Mouse (Mus musculus): ENCODE results near the gene Scn5a. TPM values are rescaled to one million over a fixed set of nuclear protein-coding genes. Genes with fewer than 3 reads are reported as not detected.
A peak's percentile ranks its signal among the peaks of the same experiment; 100 is the strongest.

Gene Scn5a
- not detected for polyA plus RNA-seq (2017; shearing (Covaris generic))

DNA sequence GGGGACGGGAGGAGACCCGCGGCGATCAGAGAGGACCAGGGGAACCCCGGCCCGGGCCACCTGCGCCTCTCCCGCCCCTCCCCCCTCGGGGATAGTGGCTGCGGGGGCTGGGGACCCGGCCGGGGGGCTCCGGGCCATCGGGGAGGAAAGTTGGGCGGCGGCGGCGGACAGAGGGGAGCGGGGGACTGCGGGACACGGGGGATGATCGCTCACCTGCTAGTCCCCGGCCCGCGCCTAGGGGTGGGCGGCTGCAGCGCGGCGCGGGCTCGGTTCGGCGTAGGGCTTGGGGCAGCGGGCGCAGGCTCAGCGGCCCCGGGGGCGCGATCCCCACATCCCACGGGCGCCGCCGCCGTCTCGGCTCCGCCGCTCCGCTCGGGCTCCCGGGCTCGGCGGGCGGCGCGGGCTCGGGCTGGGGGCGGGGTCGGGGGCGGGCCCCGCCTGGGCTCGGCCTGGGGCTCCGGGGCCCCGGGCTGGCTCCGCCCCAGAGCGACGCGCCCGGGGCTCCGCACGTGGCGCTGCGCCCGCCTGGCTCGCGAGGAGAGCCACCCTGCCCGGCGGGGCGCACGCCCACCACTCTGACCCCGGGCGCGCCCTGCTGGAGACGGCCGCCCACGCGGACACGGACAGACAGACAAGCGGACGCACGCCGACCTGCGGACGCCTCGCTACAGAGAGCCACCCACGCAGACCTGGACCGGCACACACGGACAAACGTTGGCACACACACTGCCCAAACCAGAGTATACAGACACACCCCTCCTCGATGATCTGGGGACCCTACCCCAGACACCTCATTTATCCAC lies at the start of gene Scn5a:
Gene Scn5a (minus strand): TSS at position 381 of the 803 bp plus-strand sequence.
- ATAC-seq, result no peak

- ATAC-seq, result no peak
These were observed 48.4 kb upstream of the Scn5a start for GRCm38 (mm10) chr9:119627227-119627626.

DNA sequence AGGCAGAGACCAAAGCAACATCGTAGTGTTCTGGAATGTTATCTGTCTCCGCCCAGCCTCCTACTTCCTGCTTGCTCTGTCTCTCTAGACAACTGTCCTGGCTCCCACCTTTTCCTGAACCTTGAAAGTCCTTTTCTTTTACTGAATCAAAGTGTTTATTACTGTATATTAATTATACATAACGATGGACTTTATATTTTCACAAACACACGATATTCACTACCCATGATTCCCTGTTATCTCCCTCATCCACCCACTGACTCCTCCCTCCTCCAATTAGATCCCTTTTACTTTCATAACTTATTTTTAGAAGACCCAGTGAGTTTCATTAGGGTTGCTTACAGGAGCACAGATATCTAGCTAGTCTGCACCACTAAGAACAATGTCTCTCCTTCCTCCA lies 45.3 kb upstream of the Scn5a start:
- ATAC-seq, result no peak

- no peak for ATAC-seq
These were observed 36.0 kb upstream of the Scn5a start for GRCm38 (mm10) chr9:119614798-119615197.

DNA sequence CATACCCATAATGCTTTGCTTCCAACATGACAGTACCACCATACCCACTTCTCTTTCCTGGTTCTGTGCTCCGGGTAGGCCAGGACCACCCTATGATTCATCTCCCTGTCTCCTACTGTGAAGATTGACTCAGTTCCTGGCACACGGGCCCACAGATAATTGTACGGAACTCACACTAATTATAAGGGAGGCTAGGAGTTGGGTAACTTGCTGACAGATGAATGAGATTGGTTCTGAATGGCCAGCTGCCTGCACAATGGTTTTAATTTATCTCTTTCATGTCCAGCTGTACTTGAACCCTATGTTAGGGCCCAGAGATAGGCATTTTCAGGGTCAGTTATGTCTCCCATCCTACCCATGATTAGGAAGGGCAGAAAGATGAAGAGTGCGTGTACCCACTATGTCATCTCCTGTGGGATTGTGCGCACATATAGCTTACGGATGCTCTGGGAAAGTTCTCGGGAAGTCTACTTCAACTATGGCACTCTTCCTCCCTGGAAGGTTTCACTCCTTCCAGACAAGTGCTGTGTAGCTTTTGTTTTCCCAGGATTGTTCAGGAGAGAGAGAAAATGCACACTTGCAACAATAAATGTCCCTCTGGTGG lies 31.8 kb upstream of the Scn5a start:
- no peak for ATAC-seq

GRCm38 (mm10) chr9:119606906-119607305 lies 28.1 kb upstream of the Scn5a start:
- no peak for ATAC-seq

- no peak for ATAC-seq
These were observed 25.8 kb upstream of the Scn5a start for GRCm38 (mm10) chr9:119604607-119605006.

GRCm38 (mm10) chr9:119598501-119598900 lies 19.7 kb upstream of the Scn5a start:
- no peak for ATAC-seq

GRCm38 (mm10) chr9:119597332-119597731 lies 18.5 kb upstream of the Scn5a start:
- ATAC-seq, result no peak

- ATAC-seq, result no peak
These were observed 10.8 kb upstream of the Scn5a start for GRCm38 (mm10) chr9:119589592-119589991.

GRCm38 (mm10) chr9:119588763-119589449 lies 10.1 kb upstream of the Scn5a start:
- no peak for ATAC-seq

GRCm38 (mm10) chr9:119580668-119581067 lies 1.9 kb upstream of the Scn5a start:
- peak; percentile 51 for ATAC-seq

GRCm38 (mm10) chr9:119580187-119580586 lies 1.4 kb upstream of the Scn5a start:
- no peak for ATAC-seq

- no peak for ATAC-seq
These were observed 543 bp downstream of the Scn5a start for GRCm38 (mm10) chr9:119578311-119578635.

DNA sequence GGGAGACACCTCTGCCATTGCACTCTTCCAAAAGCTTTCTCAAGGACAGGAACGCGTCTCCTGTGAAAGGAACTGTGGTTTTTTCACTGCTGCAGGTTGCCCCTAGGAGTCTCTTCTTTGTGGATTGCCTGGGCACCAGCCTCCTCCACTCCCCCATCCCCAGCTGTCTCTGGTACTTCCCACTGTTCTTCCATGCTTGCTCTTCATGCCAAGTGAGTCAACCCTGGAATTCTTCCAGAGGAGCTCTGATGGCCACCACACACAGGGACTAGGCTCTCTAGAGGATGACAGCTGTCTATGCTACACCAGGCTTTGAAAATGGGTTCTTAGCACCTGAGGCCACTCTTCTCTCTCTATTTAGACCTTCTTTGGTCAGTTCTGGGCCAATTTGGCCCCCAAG lies 1.8 kb downstream of the Scn5a start:
- no peak for ATAC-seq

DNA sequence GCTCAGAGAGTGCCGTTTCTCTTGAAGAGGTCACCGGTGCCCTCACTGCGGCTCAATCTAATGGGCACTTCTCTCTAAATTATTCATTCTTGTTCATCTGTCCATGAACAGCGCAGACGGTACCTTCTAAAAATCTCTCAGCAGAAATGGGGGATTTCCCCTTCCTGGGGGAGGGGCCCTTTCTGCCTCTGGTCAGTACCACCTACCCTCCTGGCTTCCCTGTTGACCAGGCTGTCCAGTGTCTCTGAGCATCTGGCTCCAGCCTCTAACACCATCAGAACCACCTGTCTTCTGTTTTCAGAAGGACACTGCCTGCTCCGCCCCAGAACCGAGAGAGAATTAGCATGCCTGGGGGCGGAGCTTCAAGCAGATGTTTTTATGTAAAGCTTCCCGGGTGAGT lies 3.1 kb downstream of the Scn5a start:
- no peak for ATAC-seq

DNA sequence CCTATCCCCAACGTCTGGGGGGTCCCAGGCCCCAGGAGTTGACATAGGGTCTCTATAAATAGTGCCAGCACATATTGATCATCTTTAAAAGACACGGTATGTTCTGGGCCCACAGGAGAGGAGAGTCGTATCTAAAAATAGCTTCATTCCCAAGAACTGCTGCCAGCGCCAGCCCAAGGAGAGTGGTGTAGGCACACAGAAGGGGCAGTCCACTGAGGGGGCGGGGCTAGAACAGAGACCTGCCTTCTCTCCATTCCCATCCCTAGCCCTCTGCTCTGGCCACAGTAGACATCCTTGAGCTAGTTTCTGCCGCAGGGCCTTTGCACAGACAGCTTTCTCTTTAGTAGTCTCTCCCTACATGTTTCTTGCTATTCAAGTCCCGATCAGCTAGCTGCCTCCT lies 4.5 kb downstream of the Scn5a start:
- no peak for ATAC-seq

- ATAC-seq, result no peak
These were observed 5.8 kb downstream of the Scn5a start for GRCm38 (mm10) chr9:119573009-119573408.

DNA sequence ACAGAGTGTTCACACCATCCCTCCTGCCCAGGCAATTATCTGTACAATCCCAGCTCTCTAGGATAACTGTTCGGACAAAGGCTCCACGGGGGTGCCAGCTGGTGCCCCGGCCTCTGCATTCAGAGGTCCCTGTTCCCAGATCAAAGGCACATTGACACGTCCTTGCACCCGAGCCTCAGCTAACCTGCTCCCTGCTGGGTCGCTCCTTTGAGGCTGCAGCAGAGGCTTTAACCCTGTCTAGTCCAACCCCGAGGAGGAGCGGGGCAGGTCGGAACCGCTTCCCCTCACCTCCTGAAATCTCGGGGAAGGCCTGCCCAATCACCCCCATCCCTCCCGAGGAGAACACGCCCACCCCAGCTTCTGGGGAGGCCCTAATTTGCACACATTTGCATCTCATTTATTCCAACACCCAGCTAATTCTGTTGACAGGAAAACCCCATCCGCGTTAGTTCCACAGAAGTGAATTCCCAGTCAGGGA lies 7.4 kb downstream of the Scn5a start:
- no peak for ATAC-seq

GRCm38 (mm10) chr9:119570652-119571051 lies 8.2 kb downstream of the Scn5a start:
- ATAC-seq, result no peak

DNA sequence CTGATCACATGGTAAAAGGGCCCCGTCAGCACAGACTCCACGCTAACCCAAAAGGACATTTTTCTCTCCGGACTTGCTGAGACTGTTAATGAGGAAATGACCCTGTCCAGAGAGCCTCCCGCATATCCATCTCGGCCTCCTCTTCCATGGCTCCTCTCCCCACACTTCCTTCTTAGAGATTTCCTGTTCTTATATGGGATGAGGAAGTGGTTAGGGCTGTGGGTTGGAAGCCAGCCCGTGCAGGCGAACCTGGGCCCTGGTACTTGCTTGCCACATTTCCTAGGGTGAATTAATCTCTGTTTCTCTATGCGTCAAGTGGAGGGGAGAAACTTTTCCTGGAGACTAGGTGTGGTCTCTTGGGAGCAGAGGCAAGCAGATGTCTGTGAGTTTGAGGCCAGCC lies 10.1 kb downstream of the Scn5a start:
- ATAC-seq, result no peak

DNA sequence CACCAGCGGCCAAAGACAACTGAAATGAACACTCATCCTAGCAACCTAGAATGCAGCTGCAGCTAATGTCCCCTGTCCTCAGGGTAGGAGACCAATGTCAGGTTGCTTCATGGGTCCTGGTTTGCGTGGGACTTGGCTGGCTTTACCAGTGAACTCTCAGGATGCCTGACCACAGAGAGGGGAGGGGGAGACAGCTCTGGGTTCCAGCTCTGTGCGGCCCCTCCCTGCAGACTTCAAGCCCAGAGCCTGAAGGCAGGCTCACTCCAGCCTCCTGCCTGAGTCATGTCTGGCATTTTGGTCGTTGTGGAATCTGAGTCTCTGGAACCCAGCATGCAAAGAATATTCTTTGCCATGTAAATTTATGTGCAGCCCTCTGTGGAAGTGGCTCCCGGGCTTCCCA lies 11.0 kb downstream of the Scn5a start:
- no peak for ATAC-seq

DNA sequence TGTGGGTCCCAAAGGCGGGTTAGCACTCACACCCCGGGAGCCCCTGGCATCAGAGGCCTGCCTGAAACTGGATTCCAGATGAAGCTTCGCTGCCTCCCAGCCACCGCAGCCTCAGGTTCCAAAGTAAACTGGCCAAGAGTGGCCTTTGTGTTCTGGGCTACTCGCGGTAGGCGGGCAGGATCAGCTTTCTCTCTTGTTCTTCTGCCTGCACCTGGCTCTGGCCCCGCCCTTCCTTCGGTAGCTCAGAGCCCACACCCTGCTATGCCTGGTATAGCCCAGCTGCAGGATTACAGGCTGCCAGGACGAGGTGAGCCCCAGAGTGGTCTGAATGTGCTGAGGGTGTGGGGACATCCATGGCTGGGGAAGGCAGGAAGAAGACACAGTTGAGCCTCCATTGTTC lies 12.6 kb downstream of the Scn5a start:
- ATAC-seq, result no peak

GRCm38 (mm10) chr9:119564803-119565202 lies 14.0 kb downstream of the Scn5a start:
- no peak for ATAC-seq
